Mouse (Mus musculus) brown adipose tissue, adult 24 weeks (tissue): ENCODE data around the gene Arhgap22. TPM values are rescaled to one million over a fixed set of nuclear protein-coding genes. Genes with fewer than 3 reads are reported as not detected.

ENCODE experiments used
- H3K27ac ChIP-seq: fragments of 200-500 bp; replicated peaks from 2 replicates; pipeline ENCODE4 v1.5.1; 2012; ENCODE audit warnings: low read depth, mild to moderate bottlenecking, low read length
- H3K4me1 ChIP-seq: fragments of 200-500 bp; 2 replicates; pipeline ENCODE4 v1.6.1; 2012; ENCODE audit warnings: low read length, mixed read lengths; ENCODE audit not compliant: control insufficient read depth, insufficient read depth, insufficient read length
- H3K4me3 ChIP-seq: fragments of 200-500 bp; 2 replicates; pipeline ENCODE4 v1.5.1; 2012; ENCODE audit warnings: low read depth, mild to moderate bottlenecking, low read length, moderate library complexity; ENCODE audit not compliant: insufficient read depth
- polyA plus RNA-seq: library from polyadenylated mRNA; stranded (reverse); fragments of >200 nt; gene quantifications from 2 replicates; pipeline ENCODE4 v1.2.4, GENCODE M21; 2012; ENCODE audit not compliant: missing spikeins, insufficient read depth, insufficient read length

Gene Arhgap22
- polyA plus RNA-seq, 1 experiment: 0.95 TPM

DNA sequence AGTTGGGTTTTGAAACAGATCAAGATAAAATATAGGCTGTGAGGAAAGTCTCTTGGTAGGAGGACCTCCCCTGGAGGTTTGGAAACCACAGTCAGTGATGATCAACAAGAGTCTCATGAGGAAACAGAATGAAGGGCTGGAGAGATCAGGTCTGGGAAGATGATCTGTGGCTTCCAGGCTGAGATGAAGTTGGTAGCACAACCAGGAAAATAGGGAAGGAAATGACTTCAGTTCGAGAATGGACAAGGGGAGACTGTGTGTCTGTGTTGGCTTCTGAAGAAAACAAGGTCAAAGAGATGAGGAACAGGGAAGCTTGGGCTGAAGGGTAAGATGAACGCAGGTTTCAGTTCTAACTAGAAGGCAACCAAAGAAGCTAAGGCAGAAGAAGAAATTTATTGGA is 26.6 kb downstream of the Arhgap22 start:
- Histone ChIP-seq H3K4me3 (no peak overlapping the region), H3K4me1 (peaks cover 2% of the 10 kb centered on the region; the same call in 1 of the 2 replicates), H3K27ac (peak overlapping the region; percentile 55; the same call in 1 of the 2 replicates)

DNA sequence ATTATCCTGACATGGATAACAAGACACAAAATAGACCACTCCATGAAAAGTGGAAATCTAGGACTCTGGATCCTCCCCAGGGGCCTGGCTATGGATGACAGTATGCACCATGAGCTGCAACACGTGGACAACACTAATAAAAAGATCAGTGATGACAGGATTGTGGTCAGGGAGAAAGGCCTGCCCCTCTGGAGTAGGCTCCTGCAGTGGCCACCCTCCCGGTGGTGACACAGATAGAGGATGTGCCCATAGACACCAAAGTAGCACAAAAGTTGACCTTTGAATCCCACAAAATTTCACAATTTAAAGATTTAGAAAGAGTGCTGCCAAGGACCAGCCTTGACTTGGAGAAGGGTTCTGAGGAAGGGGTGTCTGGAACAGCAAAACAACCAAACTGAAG is 29.4 kb downstream of the Arhgap22 start:
- Histone ChIP-seq H3K4me1 (peaks cover 3% of the 10 kb centered on the region; the same call in 1 of the 2 replicates), H3K4me3 (no peak overlapping the region), H3K27ac (no peak overlapping the region)

DNA sequence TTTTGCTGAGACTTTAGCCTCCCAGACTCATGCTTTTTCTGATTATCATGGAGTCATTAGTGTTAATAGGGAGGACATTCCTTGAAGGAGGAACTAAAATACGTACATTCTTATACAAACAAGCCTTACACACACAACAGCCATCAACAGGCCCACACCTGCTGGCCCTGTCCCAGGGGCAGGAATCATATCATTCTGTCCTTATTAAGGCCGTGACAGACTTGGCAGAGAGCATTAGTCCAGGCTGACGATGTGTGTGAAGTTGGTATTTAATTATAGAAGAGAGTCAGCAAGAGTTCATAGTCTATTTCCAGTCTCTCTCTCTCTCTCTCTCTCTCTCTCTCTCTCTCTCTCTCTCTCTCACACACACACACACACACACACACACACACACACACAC is 30.7 kb downstream of the Arhgap22 start:
- H3K4me1 ChIP-seq: peaks cover 3% of the 10 kb centered on the region; the same call in 1 of the 2 replicates
- no peak overlapping the region for H3K27ac ChIP-seq
- H3K4me3 ChIP-seq: no peak overlapping the region

DNA sequence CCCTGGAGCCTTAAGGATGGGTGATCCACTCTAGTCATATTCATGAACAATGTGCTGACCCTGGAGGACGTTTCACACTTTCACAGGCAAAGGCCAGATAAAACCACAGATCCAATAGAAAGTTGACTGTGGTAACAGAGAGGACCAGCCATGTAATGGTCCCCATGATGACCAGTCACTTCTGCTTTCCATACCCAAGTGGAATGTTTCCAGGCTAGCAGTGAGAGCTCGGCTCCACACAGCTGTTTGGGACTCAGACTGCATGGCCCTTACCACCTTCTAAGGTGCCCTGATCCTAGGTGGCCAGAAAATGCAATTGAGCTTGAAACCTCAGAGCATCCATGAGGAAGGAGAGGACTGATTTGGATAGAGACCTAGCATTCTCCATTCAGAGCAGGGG is 31.1 kb downstream of the Arhgap22 start:
- H3K4me3 ChIP-seq: no peak overlapping the region
- peaks cover 3% of the 10 kb centered on the region for H3K4me1 ChIP-seq
- H3K27ac ChIP-seq: no peak overlapping the region

DNA sequence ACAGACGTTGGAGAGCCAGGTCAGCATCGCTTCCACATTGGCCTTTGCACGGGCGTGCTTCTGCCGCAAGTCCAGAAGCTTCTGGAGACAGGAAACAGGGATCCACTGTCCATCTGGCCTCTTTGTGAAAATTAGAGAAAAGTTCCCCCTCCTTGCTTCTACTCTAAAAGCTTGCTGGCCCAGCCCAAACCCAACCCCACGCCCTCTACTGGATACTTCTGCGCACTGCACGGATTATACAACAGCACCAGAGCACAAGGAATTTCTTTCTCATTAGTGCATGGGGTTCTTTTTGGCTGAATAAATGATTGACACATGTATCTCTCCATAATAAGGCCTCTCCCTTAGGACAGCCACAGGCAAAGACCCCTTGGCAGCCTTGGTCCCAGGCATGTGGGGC is 32.6 kb downstream of the Arhgap22 start:
- no peak overlapping the region for H3K4me3 ChIP-seq
- peaks cover 13% of the 10 kb centered on the region for H3K4me1 ChIP-seq
- peak overlapping the region; percentile 40 for H3K27ac ChIP-seq

DNA sequence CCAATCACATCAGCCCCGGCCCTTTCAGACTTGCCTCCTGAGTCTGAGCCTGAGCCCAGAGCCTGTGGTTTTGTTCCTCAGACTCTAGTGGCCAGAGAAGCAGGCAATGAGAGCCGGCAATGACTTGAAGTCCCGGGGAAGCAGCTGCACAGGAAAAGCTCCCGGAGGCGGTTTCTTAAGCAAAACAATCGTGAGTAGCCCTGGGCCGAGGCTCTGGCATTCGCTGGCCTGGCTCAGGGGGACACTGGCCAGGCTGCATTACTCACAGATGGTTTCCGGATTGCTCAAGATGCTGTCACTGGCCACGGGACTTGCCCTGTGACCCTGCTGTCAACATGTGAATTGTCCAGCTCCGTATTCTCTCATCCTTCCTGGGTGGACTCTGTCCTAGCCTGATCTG is 33.8 kb downstream of the Arhgap22 start:
- no peak overlapping the region for H3K4me3 ChIP-seq
- H3K27ac ChIP-seq: peak overlapping the region; percentile 40
- H3K4me1 ChIP-seq: peaks cover 15% of the 10 kb centered on the region

DNA sequence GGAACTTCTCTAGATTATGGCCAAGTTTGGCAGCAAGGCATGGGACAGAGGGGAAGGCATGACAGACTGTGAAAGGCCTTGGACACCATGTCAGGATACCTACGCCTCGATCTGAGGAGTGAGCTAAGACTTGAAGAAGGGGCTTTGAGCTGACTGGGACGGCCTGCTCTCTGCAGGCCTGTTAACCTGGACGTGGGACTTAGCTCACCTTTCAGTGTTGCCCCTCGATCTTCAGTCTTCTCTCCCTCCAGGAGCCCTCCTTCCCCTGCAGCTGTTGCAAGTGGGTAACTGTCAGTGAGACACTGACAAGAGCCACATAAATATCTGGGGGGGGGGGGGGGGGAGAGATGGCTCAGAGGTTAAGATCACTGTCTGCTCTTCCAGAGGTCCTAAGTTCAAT is 34.9 kb downstream of the Arhgap22 start:
- Histone ChIP-seq H3K4me3 (no peak overlapping the region), H3K4me1 (peaks cover 15% of the 10 kb centered on the region), H3K27ac (peak overlapping the region; percentile 15; the same call in 1 of the 2 replicates)

DNA sequence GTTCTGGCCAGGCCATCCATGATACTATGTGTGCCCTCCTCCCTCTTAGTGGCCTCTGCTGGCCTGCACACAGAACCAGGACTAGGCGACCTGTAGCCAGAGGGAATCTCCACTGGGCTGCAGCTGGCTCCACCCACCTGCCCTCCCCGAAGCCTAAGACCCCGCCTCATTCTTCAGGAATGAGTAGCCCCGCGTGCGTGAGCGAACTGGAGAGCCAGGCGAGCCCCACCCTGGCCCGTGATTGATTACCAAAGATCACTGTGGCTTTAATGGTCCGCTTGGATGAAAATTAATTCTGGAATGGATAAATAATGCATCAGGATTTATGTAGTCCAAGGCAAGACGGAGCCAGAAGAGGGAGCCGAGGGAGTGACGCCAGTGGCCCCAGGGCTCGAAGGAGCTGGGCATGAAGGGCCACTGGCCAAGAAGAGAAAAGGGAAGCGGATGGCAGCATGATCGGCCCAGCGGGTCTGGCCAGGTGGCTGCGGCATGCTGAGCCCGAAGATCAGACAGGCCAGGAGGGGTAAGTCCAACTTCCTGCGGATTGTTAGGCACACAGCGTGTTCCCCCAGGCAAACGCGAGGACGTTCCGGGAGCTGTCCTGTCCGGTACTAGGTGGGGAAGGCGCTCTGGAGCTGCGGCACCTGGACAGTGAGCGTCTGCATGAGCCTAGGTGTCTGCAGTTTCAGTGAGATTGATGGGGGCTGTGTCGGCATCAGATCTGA is 36.6 kb downstream of the Arhgap22 start:
- H3K27ac ChIP-seq: peak overlapping the region; percentile 51; the same call in 1 of the 2 replicates
- peaks cover 15% of the 10 kb centered on the region for H3K4me1 ChIP-seq
- H3K4me3 ChIP-seq: peak overlapping the region; percentile 52

DNA sequence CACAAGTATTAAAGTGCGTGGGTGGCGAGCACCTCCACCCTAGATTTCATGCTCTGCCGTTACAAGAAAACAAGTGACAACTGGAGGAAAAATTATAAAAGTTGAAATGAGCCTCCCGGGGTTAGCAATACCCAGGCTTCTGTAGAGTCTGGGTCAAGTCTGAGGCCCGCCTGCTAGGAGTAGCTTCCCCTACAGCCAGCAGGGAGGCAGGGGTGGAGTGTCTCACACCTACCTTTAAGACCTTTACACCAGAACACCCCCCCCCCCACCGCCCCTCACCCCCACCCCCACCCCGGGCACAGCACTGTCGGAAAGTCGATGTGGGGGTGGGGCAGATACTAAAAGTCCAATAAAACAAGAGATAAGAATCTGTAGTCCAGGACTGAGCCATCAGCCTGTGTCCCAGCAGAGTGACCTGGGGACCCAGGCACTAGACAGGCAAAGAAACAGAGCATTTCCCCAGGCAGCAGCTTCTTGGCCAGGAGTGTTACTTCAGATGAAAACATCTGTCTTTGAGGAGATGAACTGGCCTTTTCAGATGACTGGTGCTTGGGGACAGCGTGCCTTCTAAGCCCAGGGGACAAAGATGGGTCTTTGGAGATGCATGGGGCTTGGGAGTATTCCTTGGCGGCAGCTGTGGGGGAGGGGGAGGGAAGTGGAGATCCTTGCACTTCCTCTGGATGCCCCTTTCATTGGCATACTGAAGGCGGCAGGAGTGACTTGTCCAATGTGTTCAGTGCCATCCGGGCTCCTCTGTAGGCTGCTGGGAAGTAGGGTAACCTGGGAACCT is 37.3 kb downstream of the Arhgap22 start:
- Histone ChIP-seq H3K4me1 (peaks cover 15% of the 10 kb centered on the region), H3K4me3 (peak overlapping the region; percentile 52), H3K27ac (peak overlapping the region; percentile 51; the same call in 1 of the 2 replicates)

DNA sequence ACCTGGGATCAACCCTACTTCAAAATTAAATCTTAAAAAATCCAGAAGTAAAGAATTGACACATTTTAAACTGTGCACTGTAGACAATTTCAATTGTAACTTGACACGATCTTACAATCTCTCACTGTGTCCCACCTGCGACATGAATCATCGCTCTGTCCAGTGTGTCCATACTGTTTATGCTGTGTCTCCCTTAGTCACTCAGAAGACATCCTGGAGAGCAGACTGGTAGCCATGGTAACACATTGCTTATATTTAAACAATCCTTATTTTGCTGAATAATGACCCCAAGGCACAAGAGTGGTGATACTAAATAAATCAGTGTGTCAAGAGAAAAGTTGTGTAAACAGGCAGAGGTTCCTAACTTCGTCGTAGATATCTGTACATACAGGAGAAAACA is 44.4 kb downstream of the Arhgap22 start:
- no peak overlapping the region for H3K4me3 ChIP-seq
- no peak overlapping the region for H3K27ac ChIP-seq
- H3K4me1 ChIP-seq: peaks cover 2% of the 10 kb centered on the region; the same call in 1 of the 2 replicates

DNA sequence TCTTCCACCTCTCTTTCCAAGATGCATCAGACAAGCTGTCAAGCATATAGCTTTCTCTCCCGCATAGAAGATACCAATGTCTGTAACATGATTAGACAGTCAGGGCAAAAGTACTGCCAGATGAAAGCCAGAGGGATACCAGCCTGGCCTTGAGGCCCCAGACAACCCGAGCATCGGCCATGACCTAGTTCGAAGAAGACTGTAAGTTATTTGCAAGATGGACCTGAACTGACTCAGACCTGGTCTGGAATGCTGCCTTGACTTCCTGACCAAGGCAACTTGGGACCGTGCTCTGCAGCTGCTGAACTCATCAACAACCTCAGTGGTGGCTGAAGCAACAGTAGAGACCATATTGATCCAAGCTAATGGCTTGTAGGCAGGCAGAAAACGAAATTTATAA is 46.3 kb downstream of the Arhgap22 start:
- no peak overlapping the region for H3K4me3 ChIP-seq
- H3K27ac ChIP-seq: no peak overlapping the region
- H3K4me1 ChIP-seq: peaks cover 2% of the 10 kb centered on the region; the same call in 1 of the 2 replicates

DNA sequence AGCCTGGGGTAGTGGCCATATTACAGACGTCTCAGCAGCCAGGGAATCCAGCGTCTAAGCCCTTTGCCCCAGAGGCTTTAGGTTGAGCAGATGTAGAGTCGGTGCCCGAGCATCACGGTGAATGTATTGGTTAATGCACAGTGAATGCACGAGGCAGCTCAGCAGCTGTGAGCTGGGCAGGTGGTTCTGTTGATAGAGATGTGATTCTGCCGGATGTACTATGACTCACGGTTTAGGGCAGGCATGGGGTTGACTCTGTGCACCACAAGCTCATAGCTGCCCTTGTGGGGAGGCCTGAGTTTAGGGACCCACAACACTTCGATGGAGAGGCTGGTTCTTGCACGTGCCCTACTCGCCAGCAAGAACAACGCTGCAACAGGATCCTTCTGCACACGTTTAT is 51.0 kb downstream of the Arhgap22 start:
- Histone ChIP-seq H3K27ac (no peak overlapping the region), H3K4me3 (no peak overlapping the region), H3K4me1 (peaks cover 2% of the 10 kb centered on the region; the same call in 1 of the 2 replicates)

DNA sequence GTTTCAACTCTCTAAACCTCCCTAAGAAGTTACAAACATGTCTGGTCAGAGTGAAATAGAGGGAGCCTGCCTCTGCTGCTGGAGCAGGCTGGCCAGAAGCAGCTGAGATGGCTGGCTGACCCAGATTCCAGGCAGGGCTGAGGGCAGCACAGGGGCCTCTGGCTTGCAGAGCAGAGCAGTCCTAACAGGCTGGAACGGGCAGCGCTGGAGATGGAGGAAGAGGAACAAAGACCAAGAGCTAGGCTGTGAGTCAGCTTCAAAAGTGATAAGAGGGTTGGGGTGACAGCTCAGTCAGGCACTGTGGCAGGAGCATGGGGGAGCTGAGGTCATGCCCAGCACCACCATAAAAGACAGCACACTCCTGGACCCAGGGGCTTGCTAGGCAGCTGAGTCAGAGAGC is 62.4 kb downstream of the Arhgap22 start:
- Histone ChIP-seq H3K27ac (no peak overlapping the region), H3K4me1 (no peaks in the 10 kb centered on the region), H3K4me3 (no peak overlapping the region)

DNA sequence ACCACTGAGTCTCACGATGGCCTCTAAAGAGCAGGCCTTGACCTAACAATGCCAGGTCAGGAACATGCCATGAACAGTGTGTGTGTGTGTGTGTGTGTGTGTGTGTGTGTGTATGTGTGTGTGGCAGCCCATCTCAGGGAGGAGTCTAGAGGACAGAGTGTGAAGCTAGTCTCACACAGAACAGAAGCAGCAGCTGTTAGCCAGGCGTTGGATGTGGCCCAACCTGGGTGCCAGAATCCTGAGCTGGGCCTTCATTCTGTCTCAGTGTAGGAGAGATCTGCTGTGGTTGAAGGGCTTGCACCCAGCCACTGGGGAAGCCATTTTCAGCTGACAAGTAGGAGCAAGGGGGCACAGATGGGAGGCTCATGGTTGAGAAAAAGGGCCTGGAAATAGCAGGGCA is 64.5 kb downstream of the Arhgap22 start:
- H3K27ac ChIP-seq: no peak overlapping the region
- no peak overlapping the region for H3K4me3 ChIP-seq
- H3K4me1 ChIP-seq: no peaks in the 10 kb centered on the region

DNA sequence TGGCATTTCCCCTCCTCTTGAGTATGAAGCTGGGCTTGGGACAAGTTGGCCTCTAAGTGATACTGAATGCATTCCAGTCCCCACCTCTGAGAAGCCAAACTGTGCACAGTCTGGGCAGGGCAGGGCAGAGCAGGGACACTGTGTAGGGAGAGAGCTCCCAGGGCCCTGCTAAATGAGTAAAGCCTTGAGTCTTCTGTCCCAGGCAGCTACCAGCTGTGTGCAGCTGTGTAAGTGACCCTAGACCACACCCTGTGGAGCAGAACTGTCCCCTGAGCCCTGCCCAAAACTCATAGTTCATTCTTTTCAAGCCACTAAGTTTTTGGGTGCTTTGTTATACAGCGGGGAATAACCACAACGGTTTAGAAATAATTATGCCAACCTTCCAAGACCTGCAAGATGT is 67.1 kb downstream of the Arhgap22 start:
- H3K4me3 ChIP-seq: no peak overlapping the region
- H3K4me1 ChIP-seq: no peaks in the 10 kb centered on the region
- no peak overlapping the region for H3K27ac ChIP-seq
